Mouse (Mus musculus) stomach, postnatal 0 days (tissue): ENCODE data around the gene Actl6b.

Experiments
- CTCF ChIP-seq: IDR thresholded peaks from 2 replicates; pipeline ENCODE4 v1.5.1; 2016; ENCODE audit warnings: antibody characterized with exemption, low read depth, mild to moderate bottlenecking, moderate library complexity
- EP300 ChIP-seq: optimal IDR thresholded peaks from 2 replicates; pipeline ENCODE3; 2016; ENCODE audit warnings: antibody characterized with exemption

- TF ChIP-seq CTCF (0 out of 2 replicates have a peak, but pooled peaks have one; percentile 1), EP300 (no peak)
These were observed 59.8 kb downstream of the Actl6b start for GRCm38 (mm10) chr5:137613076-137613475.
